Mouse (Mus musculus) midbrain, embryonic 15.5 days (tissue): ENCODE results near the gene Mcpt4. TPM values are rescaled to one million over a fixed set of nuclear protein-coding genes. Genes with fewer than 3 reads are reported as not detected.
"Not testable (repeated sequence)": the region's sequence is repeated elsewhere in the genome, so short reads cannot be mapped to it uniquely, and the experiment has no call there.

Experiments used
- ATAC-seq: fragments of 200-750 bp; cut with Nextera tagmentation; replicated peaks from 2 replicates; pipeline ENCODE4 v1.8.0; 2017; ENCODE audit warnings: moderate TSS enrichment
- H3K27ac ChIP-seq: fragments of 300-500 bp; sonication (generic); 2 replicates; pipeline ENCODE4 v1.5.1; 2015; ENCODE audit warnings: mild to moderate bottlenecking, inconsistent platforms
- H3K27me3 ChIP-seq: fragments of 300-500 bp; sonication (generic); replicated peaks from 2 replicates; pipeline ENCODE4 v1.6.1; 2015; ENCODE audit warnings: inconsistent platforms
- H3K36me3 ChIP-seq: fragments of 300-500 bp; sonication (generic); replicated peaks from 2 replicates; pipeline ENCODE4 v1.6.1; 2015; ENCODE audit warnings: inconsistent platforms
- H3K4me1 ChIP-seq: fragments of 300-500 bp; sonication (generic); 2 replicates; pipeline ENCODE4 v1.6.1; 2015; ENCODE audit warnings: inconsistent platforms
- H3K4me2 ChIP-seq: fragments of 300-500 bp; sonication (generic); 2 replicates; pipeline ENCODE4 v1.6.1; 2015; ENCODE audit warnings: inconsistent platforms, mild to moderate bottlenecking, moderate library complexity
- H3K4me3 ChIP-seq: fragments of 300-500 bp; sonication (generic); 2 replicates; pipeline ENCODE4 v1.5.1; 2015; ENCODE audit warnings: mild to moderate bottlenecking, inconsistent platforms
- H3K9ac ChIP-seq: fragments of 300-500 bp; sonication (generic); 2 replicates; pipeline ENCODE4 v1.6.1; 2015; ENCODE audit warnings: mild to moderate bottlenecking, inconsistent platforms
- H3K9me3 ChIP-seq: fragments of 300-500 bp; sonication (generic); 2 replicates; pipeline ENCODE4 v1.6.1; 2016; ENCODE audit warnings: inconsistent platforms
- WGBS: fragments of 180-500 bp; shearing (Covaris S2); methylation state at CpG from one replicate; pipeline ENCODE4 v1.1.7; 2015; ENCODE audit warnings: mixed read lengths; 5-methylcytosine and 5-hydroxymethylcytosine counted together
- polyA plus RNA-seq: library from polyadenylated mRNA; unstranded; fragments of >200 nt; fragmentation: Nextera tagmentation; extraction: Ambion mirVana; gene quantifications from 2 replicates; pipeline ENCODE4 v1.2.1, GENCODE M21; 2015

Gene Mcpt4
- polyA plus RNA-seq: 0.15 TPM in 1 of 2 replicates, not detected in the other

- not testable (repeated sequence) for ATAC-seq, H3K9ac ChIP-seq, H3K36me3 ChIP-seq, H3K9me3 ChIP-seq, H3K4me1 ChIP-seq, H3K27ac ChIP-seq, H3K4me2 ChIP-seq, H3K4me3 ChIP-seq, H3K27me3 ChIP-seq
- WGBS: 89% methylated on average over 3 of the region's 3 CpGs
These were observed at the start of gene Mcpt4 for GRCm38 (mm10) chr14:56062213-56062612. Gene Mcpt4 (minus strand): TSS chr14:56062313.

- no peaks in the 10 kb centered on the region for H3K9me3 ChIP-seq
- H3K36me3 ChIP-seq: no peaks in the 10 kb centered on the region
- no peak for ATAC-seq
- no peaks in the 10 kb centered on the region for H3K4me1 ChIP-seq
- no peaks in the 10 kb centered on the region for H3K27me3 ChIP-seq
- no peak overlapping the region for H3K4me2 ChIP-seq
- no peak overlapping the region for H3K4me3 ChIP-seq
- WGBS: 79% methylated on average over 13 of the region's 13 CpGs
- no peak overlapping the region for H3K27ac ChIP-seq
- no peak overlapping the region for H3K9ac ChIP-seq
These were observed 43.5 kb upstream of the Mcpt4 start for GRCm38 (mm10) chr14:56105447-56106180.

- ATAC-seq: no peak
- H3K36me3 ChIP-seq: no peaks in the 10 kb centered on the region
- H3K27ac ChIP-seq: no peak overlapping the region
- H3K27me3 ChIP-seq: no peaks in the 10 kb centered on the region
- no peaks in the 10 kb centered on the region for H3K9me3 ChIP-seq
- whole genome bisulfite sequencing: 89% methylated on average over 5 of the region's 5 CpGs
- no peak overlapping the region for H3K9ac ChIP-seq
- no peak overlapping the region for H3K4me2 ChIP-seq
- no peak overlapping the region for H3K4me3 ChIP-seq
- H3K4me1 ChIP-seq: no peaks in the 10 kb centered on the region
These were observed 42.9 kb upstream of the Mcpt4 start for GRCm38 (mm10) chr14:56105016-56105415.

GRCm38 (mm10) chr14:56103452-56103851 lies 41.3 kb upstream of the Mcpt4 start:
- Histone ChIP-seq H3K27me3 (no peaks in the 10 kb centered on the region), H3K4me3 (no peak overlapping the region), H3K36me3 (no peaks in the 10 kb centered on the region), H3K9ac (no peak overlapping the region), H3K9me3 (no peaks in the 10 kb centered on the region), H3K4me1 (no peaks in the 10 kb centered on the region), H3K27ac (no peak overlapping the region), H3K4me2 (no peak overlapping the region)
- no peak for ATAC-seq
- WGBS: 63% methylated on average over 3 of the region's 3 CpGs

DNA sequence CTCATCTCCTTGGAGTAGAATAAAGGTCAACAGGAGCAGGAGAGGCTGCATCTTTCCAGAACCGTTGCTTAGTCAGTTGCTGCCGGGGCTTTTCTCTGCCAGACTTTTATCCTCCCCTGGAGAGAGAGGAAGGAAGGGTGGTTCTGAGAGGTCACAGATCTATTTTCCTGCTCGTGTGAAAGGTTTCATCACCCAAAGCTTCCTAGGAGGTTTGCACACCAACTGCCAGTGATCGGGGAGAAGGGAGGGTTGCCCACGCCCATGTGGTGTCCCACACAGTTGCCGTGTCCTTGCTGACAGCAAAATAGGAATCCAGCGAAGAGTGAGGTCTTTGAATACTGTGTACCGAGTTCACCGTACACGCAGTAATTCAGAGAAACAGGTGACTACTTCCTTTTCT lies 40.3 kb upstream of the Mcpt4 start, which contains the start of gene Ctsg:
Ctsg (minus strand) TSS at position 189 of the 400 bp plus-strand sequence.
- WGBS: 81% methylated on average over 10 of the region's 10 CpGs
- Histone ChIP-seq H3K27ac (no peak within 1 kb of the TSS), H3K4me3 (no peak within 1 kb of the TSS), H3K9ac (no peak within 1 kb of the TSS), H3K4me1 (no peaks in the 10 kb centered on the region), H3K4me2 (no peak within 1 kb of the TSS), H3K36me3 (no peaks in the 10 kb centered on the region), H3K9me3 (no peaks in the 10 kb centered on the region), H3K27me3 (no peaks in the 10 kb centered on the region)
- ATAC-seq: no peak

DNA sequence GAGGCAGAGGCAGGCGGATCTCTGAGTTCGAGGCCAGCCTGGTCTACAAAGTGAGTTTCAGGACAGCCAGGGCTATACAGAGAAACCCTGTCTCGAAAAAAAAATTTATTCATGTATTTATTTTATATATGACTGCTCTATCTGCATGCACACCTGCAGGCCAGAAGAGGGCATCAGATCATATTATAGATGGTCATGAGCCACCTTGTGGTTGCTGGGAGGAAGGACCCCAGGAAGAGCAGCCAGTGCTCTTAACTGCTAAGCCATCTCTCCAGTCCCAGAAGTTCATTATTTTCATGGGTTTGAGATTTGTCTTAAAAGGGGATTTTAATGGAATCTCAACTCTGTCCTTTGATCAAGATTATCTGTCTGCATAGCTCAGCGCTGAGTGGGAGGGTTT lies 36.8 kb upstream of the Mcpt4 start:
- Histone ChIP-seq H3K4me1 (no peaks in the 10 kb centered on the region), H3K4me2 (no peak overlapping the region), H3K9ac (no peak overlapping the region), H3K27me3 (no peaks in the 10 kb centered on the region), H3K27ac (no peak overlapping the region), H3K9me3 (no peaks in the 10 kb centered on the region), H3K36me3 (no peaks in the 10 kb centered on the region), H3K4me3 (no peak overlapping the region)
- WGBS: 80% methylated on average over 4 of the region's 4 CpGs
- ATAC-seq: no peak

DNA sequence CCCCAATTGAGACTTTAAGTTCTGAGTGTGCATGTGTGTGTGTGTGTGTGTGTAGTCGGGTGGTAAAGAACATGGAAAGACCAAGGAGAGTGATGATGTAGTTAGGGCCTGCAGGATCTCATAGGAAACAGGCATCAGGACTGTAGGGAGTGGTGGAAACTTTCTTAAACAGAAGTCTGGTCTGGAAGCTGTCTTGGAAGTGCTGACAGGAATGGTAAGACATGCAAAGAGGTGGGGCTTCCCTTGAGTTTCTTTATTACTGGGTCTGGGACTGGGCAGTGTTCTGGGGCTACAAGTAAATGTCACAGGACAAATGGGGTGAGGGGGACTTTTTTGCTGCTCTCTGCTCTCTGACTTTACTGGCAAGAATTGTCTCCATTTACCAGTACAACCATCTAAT lies 35.5 kb upstream of the Mcpt4 start:
- no peaks in the 10 kb centered on the region for H3K9me3 ChIP-seq
- WGBS: 73% methylated on average over 1 of the region's 1 CpGs
- no peaks in the 10 kb centered on the region for H3K27me3 ChIP-seq
- H3K4me2 ChIP-seq: no peak overlapping the region
- H3K36me3 ChIP-seq: no peaks in the 10 kb centered on the region
- no peak overlapping the region for H3K27ac ChIP-seq
- H3K4me3 ChIP-seq: no peak overlapping the region
- no peaks in the 10 kb centered on the region for H3K4me1 ChIP-seq
- no peak overlapping the region for H3K9ac ChIP-seq
- no peak for ATAC-seq

DNA sequence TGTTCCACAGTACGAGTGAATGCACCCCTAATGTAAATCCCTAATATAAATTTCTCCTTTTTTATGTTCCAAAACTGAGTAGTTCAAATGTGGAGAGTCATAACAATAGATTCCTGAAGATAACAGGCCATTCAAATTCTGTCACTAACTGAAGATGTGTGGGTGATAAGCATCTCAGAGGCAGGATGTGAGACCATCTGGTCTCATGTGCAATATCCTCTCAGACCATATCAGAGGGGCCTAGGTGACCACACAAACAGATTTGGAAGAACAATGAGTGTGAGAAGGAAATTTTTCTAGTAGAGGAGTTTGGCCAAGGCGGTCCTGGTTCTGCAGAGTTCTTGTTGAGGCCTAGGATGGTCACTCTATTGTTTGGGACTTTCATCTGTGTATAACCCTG lies 31.2 kb upstream of the Mcpt4 start:
- Histone ChIP-seq H3K27me3 (no peaks in the 10 kb centered on the region), H3K36me3 (no peaks in the 10 kb centered on the region), H3K4me1 (no peaks in the 10 kb centered on the region), H3K4me2 (no peak overlapping the region), H3K4me3 (no peak overlapping the region), H3K27ac (no peak overlapping the region), H3K9ac (no peak overlapping the region), H3K9me3 (no peaks in the 10 kb centered on the region)
- 77% methylated on average over 2 of the region's 2 CpGs for WGBS
- ATAC-seq: no peak

DNA sequence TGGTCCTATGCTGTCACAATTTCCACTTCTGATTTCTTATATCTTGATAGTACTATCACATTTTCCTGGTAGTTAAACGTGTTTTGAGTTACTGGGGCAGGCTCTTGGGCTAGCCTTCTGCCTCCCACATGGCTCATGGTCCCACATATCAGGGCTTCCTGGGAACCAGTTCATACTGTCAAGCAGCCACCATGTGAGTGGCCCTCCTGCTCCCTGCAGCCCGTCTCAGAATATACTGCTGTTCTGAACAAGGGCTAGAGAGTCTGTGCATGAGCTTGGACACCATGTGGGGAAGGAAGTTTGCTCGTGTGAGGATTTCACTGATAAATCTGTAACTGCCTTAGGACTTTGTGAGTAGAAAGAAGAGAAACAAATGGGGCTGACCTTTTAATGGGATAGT lies 24.6 kb upstream of the Mcpt4 start:
- Histone ChIP-seq H3K9me3 (no peaks in the 10 kb centered on the region), H3K4me1 (no peaks in the 10 kb centered on the region), H3K9ac (no peak overlapping the region), H3K4me2 (no peak overlapping the region), H3K4me3 (no peak overlapping the region), H3K27me3 (no peaks in the 10 kb centered on the region), H3K27ac (no peak overlapping the region), H3K36me3 (no peaks in the 10 kb centered on the region)
- no peak for ATAC-seq
- WGBS: 81% methylated on average over 3 of the region's 3 CpGs

- Histone ChIP-seq H3K4me3 (no peak within 1 kb of the TSS), H3K27ac (no peak within 1 kb of the TSS), H3K4me2 (no peak within 1 kb of the TSS), H3K4me1 (no peaks in the 10 kb centered on the region), H3K27me3 (no peaks in the 10 kb centered on the region), H3K9ac (no peak within 1 kb of the TSS), H3K9me3 (no peaks in the 10 kb centered on the region), H3K36me3 (no peaks in the 10 kb centered on the region)
- WGBS: 94% methylated on average over 2 of the region's 2 CpGs
- no peak for ATAC-seq
These were observed 23.1 kb upstream of the Mcpt4 start, which contains the start of gene Mcpt8 for GRCm38 (mm10) chr14:56085167-56085566. Gene Mcpt8 (minus strand): TSS chr14:56085273.

DNA sequence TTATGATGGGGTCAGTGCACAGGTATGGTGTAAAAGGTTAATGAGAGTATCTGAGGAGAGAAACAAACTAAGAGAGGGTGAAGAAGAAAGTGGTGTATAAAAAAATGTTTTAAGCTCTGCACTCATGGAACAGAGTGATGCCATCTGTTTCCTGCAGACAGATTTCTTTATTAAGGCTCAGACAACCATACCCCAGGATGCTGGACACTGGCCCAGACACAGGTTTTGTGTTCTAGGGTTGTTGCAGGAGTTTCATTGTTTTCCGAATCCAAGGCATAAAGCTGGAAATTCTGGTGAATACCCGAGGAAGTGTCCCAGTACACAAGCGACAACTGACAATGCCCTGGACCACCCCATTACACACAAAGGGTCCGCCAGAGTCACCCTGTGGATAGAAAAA lies 19.9 kb upstream of the Mcpt4 start:
- H3K9me3 ChIP-seq: no peaks in the 10 kb centered on the region

DNA sequence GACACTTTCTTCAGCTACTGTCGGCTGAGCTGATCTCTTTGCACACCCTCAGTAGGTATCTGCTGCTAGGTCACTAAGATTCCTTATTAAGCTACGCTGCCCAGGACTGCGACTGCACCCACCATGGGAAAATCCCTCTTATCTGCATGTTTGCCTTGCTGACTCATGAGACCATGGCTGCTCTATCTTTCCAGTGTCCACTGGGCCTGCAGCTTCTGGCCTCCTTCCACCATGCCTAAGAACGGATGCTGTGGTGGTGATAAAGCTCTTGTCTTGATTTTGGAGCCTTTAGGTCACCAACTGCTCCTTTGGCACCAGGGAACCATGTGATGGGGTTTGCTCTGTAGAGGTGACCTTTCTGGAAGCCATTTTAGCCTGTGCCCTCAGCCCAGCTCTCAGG lies 4.4 kb downstream of the Mcpt4 start:
- H3K27me3 ChIP-seq: no peaks in the 10 kb centered on the region
- no peak overlapping the region for H3K4me2 ChIP-seq
- no peak overlapping the region for H3K9ac ChIP-seq
- ATAC-seq: no peak
- 86% methylated on average over 4 of the region's 4 CpGs for WGBS
- H3K36me3 ChIP-seq: no peaks in the 10 kb centered on the region
- no peaks in the 10 kb centered on the region for H3K9me3 ChIP-seq
- H3K4me3 ChIP-seq: no peak overlapping the region
- no peak overlapping the region for H3K27ac ChIP-seq
- no peaks in the 10 kb centered on the region for H3K4me1 ChIP-seq

More for the DNA sequence above, 19.9 kb upstream of the Mcpt4 start:
- Histone ChIP-seq H3K27ac (no peak overlapping the region), H3K4me1 (no peaks in the 10 kb centered on the region), H3K4me3 (no peak overlapping the region), H3K4me2 (no peak overlapping the region), H3K9ac (no peak overlapping the region), H3K36me3 (no peaks in the 10 kb centered on the region), H3K27me3 (no peaks in the 10 kb centered on the region)
- 66% methylated on average over 4 of the region's 4 CpGs for WGBS
- ATAC-seq: no peak

DNA sequence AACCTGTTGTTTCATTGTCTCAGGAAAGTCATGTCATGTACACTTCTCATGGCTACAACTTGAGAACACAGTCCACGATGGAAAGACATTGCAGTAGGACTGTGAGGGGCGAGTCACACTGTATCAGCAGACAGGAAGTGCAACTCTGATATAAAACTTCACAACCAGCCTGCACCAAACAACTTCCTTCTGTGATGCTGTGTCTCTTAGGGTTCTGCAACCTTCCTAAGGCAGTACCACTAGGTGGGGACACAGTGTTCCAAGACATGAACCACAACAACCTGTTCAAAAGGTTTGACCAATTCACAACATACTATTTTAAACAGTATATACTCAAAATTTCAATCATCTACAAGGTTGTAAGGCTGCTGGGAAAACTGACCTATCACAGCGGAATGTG lies 6.7 kb downstream of the Mcpt4 start:
- H3K4me2 ChIP-seq: no peak overlapping the region
- 83% methylated on average over 3 of the region's 3 CpGs for WGBS
- no peaks in the 10 kb centered on the region for H3K36me3 ChIP-seq
- no peak overlapping the region for H3K4me3 ChIP-seq
- H3K27ac ChIP-seq: no peak overlapping the region
- no peak for ATAC-seq
- no peaks in the 10 kb centered on the region for H3K27me3 ChIP-seq
- H3K9ac ChIP-seq: no peak overlapping the region
- no peaks in the 10 kb centered on the region for H3K9me3 ChIP-seq
- H3K4me1 ChIP-seq: no peaks in the 10 kb centered on the region
